Mouse (Mus musculus) megakaryocyte, adult 5-6 weeks (primary cell): ENCODE data around the gene Ugt2b36. TPM values are rescaled to one million over a fixed set of nuclear protein-coding genes. Genes with fewer than 3 reads are reported as not detected.
"Not testable (repeated sequence)": the region's sequence is repeated elsewhere in the genome, so short reads cannot be mapped to it uniquely, and the experiment has no call there.

ENCODE experiments used
- ATAC-seq: 2 replicates; pipeline ENCODE4 v1.8.0; 2016; ENCODE audit warnings: mild to moderate bottlenecking, inconsistent platforms; ENCODE audit not compliant: poor library complexity, severe bottlenecking
- total RNA-seq, 2 experiments: library from RNA; stranded (forward) in 1 of 2; stranded (reverse) in 1 of 2; fragments of 153-499, 151-499 nt in 1 of 2; fragments of 221-1000, 200-1000 nt in 1 of 2; gene quantifications; 2 replicates each; pipeline versions ENCODE4 v1.2.3 to v1.2.4; 2015 to 2017

The Ugt2b36 gene
- not detected in 2 replicates for total RNA-seq (2015)
- not detected in 2 replicates for total RNA-seq (2017)

DNA sequence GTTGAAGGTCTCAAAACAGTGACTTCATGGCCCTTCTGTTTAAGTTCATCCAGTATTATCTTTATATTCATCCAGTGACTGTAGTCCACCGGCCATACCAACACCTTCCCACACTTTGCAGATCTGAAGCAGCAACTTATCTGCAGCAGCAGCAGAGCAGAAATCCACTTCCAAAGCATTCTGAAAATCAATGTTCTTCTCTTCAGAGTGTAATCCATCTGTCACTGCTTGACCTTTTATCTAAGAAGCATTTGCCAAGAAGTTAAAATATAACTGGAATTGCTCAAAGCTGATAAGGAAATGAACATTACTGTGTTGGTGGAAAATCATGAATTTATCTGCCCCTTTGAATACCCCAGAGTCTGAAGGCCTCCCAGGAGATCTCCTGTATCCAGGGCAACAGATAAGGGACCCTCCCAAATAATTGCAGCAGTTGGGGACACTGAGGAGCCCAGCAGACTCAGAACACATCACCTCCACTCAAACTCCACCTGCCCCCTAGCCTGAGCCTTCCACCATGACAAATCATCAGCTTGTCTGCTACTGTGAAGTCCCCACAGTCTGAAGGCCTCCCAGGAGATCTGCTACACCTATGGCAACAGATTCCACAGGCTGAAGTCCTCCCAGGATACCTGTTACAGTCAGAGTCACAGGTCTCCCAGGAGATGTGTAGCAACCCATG is at the start of gene Ugt2b36:
Ugt2b36 (minus strand) TSS at position 210 of the 682 bp plus-strand sequence.
- no peak for ATAC-seq

DNA sequence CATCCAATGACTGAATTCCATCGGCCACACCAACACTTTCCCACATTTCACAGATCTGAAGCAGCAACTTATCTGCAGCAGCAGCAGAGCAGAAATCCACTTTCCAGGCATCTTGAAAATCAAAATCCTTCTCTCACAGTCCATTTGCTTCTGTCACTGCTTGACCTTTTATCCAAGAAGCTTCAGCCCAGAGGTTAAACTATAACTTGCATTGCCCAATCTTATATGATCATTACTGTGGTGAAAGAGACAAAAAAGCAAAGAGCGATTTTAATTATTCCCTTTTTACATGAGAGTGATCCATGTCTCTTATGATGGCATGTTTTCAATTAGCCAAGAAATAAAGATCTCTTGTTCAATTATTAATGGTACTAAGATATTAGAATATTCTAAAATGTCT is 47.8 kb upstream of the Ugt2b36 start, which contains the start of gene Ugt2b5:
Ugt2b5 (minus strand) TSS at position 123 of the 400 bp plus-strand sequence.
- ATAC-seq = not testable (repeated sequence)

DNA sequence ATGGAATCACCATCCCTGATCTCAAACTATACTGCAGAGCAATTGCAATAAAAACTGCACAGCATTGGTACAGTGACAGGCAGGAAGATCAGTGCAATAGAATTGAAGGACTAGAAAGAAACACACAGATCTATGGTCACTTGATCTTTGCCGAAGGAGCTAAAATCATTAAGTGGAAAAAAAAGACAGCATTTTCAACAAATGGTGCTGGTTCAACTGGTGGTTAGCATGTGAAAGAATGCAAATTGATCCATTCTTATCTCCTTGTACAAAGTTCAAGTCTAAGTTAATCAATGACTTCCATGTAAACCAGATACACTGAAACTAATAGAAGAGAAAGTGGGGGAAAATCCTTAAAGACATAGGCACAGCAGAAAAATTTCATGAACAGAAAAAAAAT is 11.3 kb upstream of the Ugt2b36 start:
- not testable (repeated sequence) for ATAC-seq

DNA sequence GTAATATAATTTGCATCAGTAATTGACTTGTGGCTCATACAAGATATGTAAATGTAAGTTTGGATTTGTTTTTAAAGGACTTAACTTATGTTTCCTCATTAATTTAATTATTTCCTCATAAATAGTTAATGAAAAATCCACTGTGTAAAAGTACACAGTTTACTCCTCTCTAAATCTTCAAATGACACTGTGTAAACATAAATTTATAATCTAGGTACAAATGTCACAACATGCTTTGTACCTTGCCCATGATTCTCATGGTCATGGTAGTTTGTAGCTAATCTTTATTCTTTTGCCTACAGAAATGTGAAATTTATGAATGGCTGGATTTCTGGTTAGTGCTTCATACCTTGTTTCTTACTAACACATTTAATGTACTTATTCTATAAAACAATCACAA is 1.2 kb downstream of the Ugt2b36 start:
- ATAC-seq = no peak

DNA sequence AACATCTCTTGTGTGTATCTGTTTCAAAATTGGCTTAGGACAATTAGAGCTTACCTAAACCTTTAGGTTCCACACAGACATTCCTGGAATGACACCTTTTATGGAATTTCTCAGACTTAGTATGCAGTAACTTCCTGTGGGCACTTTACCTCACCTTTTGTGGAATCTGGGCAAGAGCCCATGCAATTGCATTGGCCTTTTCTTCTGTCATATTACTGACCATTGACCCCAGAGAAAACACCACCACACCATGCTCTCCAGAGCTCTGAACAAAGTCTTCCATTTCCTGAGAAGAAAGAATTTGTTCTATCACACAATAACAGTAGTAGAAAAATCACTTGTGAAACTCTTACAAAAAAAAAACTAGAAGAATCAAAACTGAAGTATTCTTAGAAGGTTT is 3.1 kb downstream of the Ugt2b36 start:
- no peak for ATAC-seq

DNA sequence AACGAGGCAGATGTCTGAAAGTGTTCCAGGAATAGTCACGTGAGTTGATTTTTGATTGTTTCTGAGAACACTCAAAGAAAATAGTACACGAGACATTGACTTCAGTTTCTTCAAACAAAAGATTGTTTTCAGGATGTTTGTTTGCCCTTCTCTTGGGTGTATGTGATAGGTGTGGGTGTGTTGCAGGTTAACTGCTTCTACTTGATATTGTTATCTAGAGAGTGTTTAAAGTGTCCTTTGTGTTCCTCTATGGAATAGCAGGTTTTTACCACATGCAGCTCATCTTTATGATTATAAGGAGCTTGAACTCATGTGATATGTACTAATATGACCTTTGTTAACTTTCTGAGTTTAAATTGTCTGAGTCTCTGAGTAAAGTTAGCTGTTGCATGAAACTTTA is 6.1 kb downstream of the Ugt2b36 start:
- no peak for ATAC-seq

DNA sequence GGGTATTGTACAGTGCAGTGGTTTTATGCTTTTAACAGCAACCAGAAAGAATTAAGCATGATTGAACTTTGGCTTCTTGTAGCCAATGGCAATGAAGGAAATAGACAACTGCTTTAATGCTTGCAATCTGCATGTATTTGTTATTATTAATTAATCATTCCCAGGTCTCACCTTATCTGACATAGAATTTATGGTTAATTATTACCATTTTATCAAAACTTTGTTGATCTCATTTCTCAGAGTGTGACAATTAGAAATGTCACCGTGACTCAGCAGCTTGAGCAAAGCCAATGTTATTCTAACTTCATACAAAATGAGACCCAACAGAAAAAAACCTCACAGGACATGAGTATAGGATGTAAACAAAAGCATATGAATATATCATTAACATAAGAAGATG is 61.7 kb downstream of the Ugt2b36 start:
- no peak for ATAC-seq

DNA sequence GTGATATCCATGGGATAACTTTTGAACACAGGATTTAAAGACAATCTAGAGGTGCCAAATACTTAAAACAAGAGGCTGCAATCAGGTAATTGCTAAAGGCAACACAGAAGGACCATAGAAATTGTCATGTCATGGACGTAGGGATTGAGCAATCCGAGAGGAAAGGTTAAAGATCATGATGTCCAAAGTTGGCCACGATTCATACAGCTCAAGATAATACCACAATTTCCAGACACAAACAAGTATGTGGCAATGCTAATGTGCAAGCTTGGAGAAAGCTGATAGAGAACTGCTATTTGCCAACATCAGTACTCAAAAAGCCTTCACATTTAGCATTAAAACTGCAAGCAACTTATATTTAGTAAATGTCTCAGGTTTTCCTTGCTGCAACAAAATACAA is 65.0 kb downstream of the Ugt2b36 start:
- no peak for ATAC-seq

Other genes with a start within 250 kb of the Ugt2b36 start
- not detected in 2 replicates for gene Ugt2b34, start 185.6 kb downstream of the Ugt2b36 start, total RNA-seq (2015)
- gene Ugt2b34, start 185.6 kb downstream of the Ugt2b36 start, total RNA-seq (2017) = not detected in 2 replicates
- not detected in 2 replicates for gene Ugt2b1, start 166.0 kb downstream of the Ugt2b36 start, total RNA-seq (2015)
- not detected in 2 replicates for gene Ugt2b1, start 166.0 kb downstream of the Ugt2b36 start, total RNA-seq (2017)
- not detected in 2 replicates for gene Ugt2b35, start 91.7 kb downstream of the Ugt2b36 start, total RNA-seq (2015)
- gene Ugt2b35, start 91.7 kb downstream of the Ugt2b36 start, total RNA-seq (2017) = not detected in 2 replicates
- not detected in 2 replicates for gene Ugt2b5, start 47.8 kb upstream of the Ugt2b36 start, total RNA-seq (2015)
- not detected in 2 replicates for gene Ugt2b5, start 47.8 kb upstream of the Ugt2b36 start, total RNA-seq (2017)
- gene Ugt2b37, start 162.2 kb upstream of the Ugt2b36 start, total RNA-seq (2015) = not detected in 2 replicates
- not detected in 2 replicates for gene Ugt2b37, start 162.2 kb upstream of the Ugt2b36 start, total RNA-seq (2017)
- not detected in 2 replicates for gene Ugt2a3, start 244.6 kb upstream of the Ugt2b36 start, total RNA-seq (2015)
- not detected in 2 replicates for gene Ugt2a3, start 244.6 kb upstream of the Ugt2b36 start, total RNA-seq (2017)